ENCODE assay signal across 9 mouse cellular contexts in genomic region chr16:75779271-75779670, GRCm38 (mm10). TPM values are rescaled to one million over a fixed set of nuclear protein-coding genes. Genes with fewer than 3 reads are reported as not detected.
DNase-seq lines count a peak whose midpoint lies in the region; ATAC-seq and TF ChIP-seq lines count a peak whose summit lies in the region.
"Had no signal": no experiment of that assay in that cellular context is flagged by ENCODE, and none has a peak within 500 bp of the region (broad histone marks: within the 10 kb centered on the region; RNA-seq: fewer than 3 reads in every experiment).

No protein-coding gene starts in this region.

- intact Hi-C loops in heart, postnatal 36 days (cut with DNase I): loop anchor here (1.0 to 10.0 kb wide), 4 partner anchors 346 to 1119 kb away; no protein-coding TSS in a partner anchor

- 42% methylated on average over 1 of the region's 1 CpGs for WGBS in liver, postnatal 0 days (ENCODE audit: insufficient replicate concordance)
- WGBS in liver, embryonic 11.5 days: 53% methylated on average over 1 of the region's 1 CpGs

- ATAC-seq in liver, postnatal 0 days: no peak
- no peak for ATAC-seq in liver, embryonic 11.5 days (replicated peaks; ENCODE audit: low FRiP score)

- no peaks in the 10 kb centered on the region for H3K36me3 ChIP-seq in liver, postnatal 0 days (replicated peaks; ENCODE audit: insufficient read depth, low read length)
- H3K36me3 ChIP-seq in liver, embryonic 11.5 days (ENCODE audit: control insufficient read depth, insufficient read depth, low read length): no peaks in the 10 kb centered on the region
- H3K36me3 ChIP-seq: limb, embryonic 15.5 days had no signal

- no peak overlapping the region for H3K4me2 ChIP-seq in liver, postnatal 0 days (ENCODE audit: low read depth, low read length)
- no peak overlapping the region for H3K4me2 ChIP-seq in liver, embryonic 11.5 days
- H3K4me2 ChIP-seq: limb, embryonic 15.5 days had no signal

- peak; percentile 34 to 54 for DNase-seq in cerebellum, postnatal 14 days
- no peak for DNase-seq in cerebellum, adult 9-11 months
- no peak for DNase-seq in liver, postnatal 0 days
- no peak for DNase-seq in liver, embryonic 11.5 days (ENCODE audit: low spot score)
- peak; percentile 26 for DNase-seq in c-Kit-positive CD71-positive TER-119-positive erythroid progenitor cells, embryonic 14.5 days (ENCODE audit: low spot score)
- peak; percentile 60 for DNase-seq in naive thymus-derived CD4-positive, alpha-beta T cell, adult 2 months (ENCODE audit: low read depth)
- DNase-seq in gastrocnemius, adult 18-20 months (ENCODE audit: low spot score): no peak
- no peak for DNase-seq in heart, postnatal 36 days

- H3K9ac ChIP-seq in liver, postnatal 0 days (replicated peaks): no peak overlapping the region
- no peak overlapping the region for H3K9ac ChIP-seq in liver, embryonic 11.5 days (ENCODE audit: low read depth, low read length)
- H3K9ac ChIP-seq: limb, embryonic 15.5 days had no signal

- H3K27ac ChIP-seq in liver, postnatal 0 days (ENCODE audit: low read depth): no peak overlapping the region
- no peak overlapping the region for H3K27ac ChIP-seq in liver, embryonic 11.5 days (ENCODE audit: low read depth, low read length)
- H3K27ac ChIP-seq: limb, embryonic 15.5 days had no signal

- no peaks in the 10 kb centered on the region for H3K27me3 ChIP-seq in liver, postnatal 0 days (ENCODE audit: insufficient read depth, low read length)
- no peaks in the 10 kb centered on the region for H3K27me3 ChIP-seq in liver, embryonic 11.5 days (replicated peaks; ENCODE audit: control insufficient read depth, insufficient read depth, low read length)
- H3K27me3 ChIP-seq: limb, embryonic 15.5 days had no signal

- TF ChIP-seq CTCF in liver, postnatal 0 days (IDR thresholded peaks at IDR 0.05; ENCODE audit: low read depth): peak; percentile 69

- no peak overlapping the region for H3K4me3 ChIP-seq in liver, postnatal 0 days (ENCODE audit: low read depth, low read length)
- H3K4me3 ChIP-seq in liver, embryonic 11.5 days (ENCODE audit: low read depth, low read length): no peak overlapping the region
- H3K4me3 ChIP-seq: limb, embryonic 15.5 days had no signal

- H3K4me1 ChIP-seq in liver, postnatal 0 days (ENCODE audit: insufficient read depth): no peaks in the 10 kb centered on the region
- H3K4me1 ChIP-seq in liver, embryonic 11.5 days (replicated peaks; ENCODE audit: control insufficient read depth, insufficient read depth, low read length): no peaks in the 10 kb centered on the region
- H3K4me1 ChIP-seq: limb, embryonic 15.5 days had no signal

- no peaks in the 10 kb centered on the region for H3K9me3 ChIP-seq in liver, postnatal 0 days (ENCODE audit: low read length)
- H3K9me3 ChIP-seq in liver, embryonic 11.5 days (ENCODE audit: control insufficient read depth, low read length): no peaks in the 10 kb centered on the region
- H3K9me3 ChIP-seq: limb, embryonic 15.5 days had no signal

- TF ChIP-seq EP300 in liver, postnatal 0 days (IDR thresholded peaks at IDR 0.05; ENCODE audit: low read depth): no peak

RNA-seq across cellular contexts. Expression of gene Hspa13, which starts 12.4 kb away (rescaled TPM):
- polyA plus RNA-seq in liver, postnatal 0 days (2015; fragmentation: Nextera tagmentation; extraction: Ambion mirVana): 5.4 and 6.4 TPM in 2 replicates
- 20.5 and 21.5 TPM in 2 replicates for polyA plus RNA-seq in liver, embryonic 11.5 days (2014; fragmentation: Nextera tagmentation; extraction: Ambion mirVana)
- 1 to 10 TPM; 8.1 to 8.8 TPM for total RNA-seq in gastrocnemius, adult 18-20 months (2021)
- 10 to 100 TPM; 13.5 to 13.9 TPM for total RNA-seq in heart, postnatal 36 days (2021)

Comparison
In these comparisons a context has a peak if more than half of its experiments do, and no peak if none do; other contexts are left out.
1. DNase-seq: peak in cerebellum, postnatal 14 days (2 of 2), c-Kit-positive CD71-positive TER-119-positive erythroid progenitor cells, embryonic 14.5 days (single experiment) and naive thymus-derived CD4-positive, alpha-beta T cell, adult 2 months (single experiment); none in cerebellum, adult 9-11 months (single experiment), liver, postnatal 0 days (single experiment), liver, embryonic 11.5 days (single experiment), gastrocnemius, adult 18-20 months (single experiment) and heart, postnatal 36 days (0 of 2).